Mouse (Mus musculus) myocyte (in vitro differentiated cells): Measurements from ENCODE around the gene Marveld3.

Source experiments
- CEBPB ChIP-seq: IDR thresholded peaks from 2 replicates; pipeline ENCODE4 v1.6.1; 2011; ENCODE audit warnings: mild to moderate bottlenecking, moderate library complexity; ENCODE audit not compliant: poor library complexity, insufficient read depth, severe bottlenecking
- E2F4 ChIP-seq: IDR thresholded peaks from one replicate; pipeline ENCODE4 v1.6.1; 2011; ENCODE audit warnings: mild to moderate bottlenecking, control low read depth, moderate library complexity; ENCODE audit not compliant: insufficient read depth
- MAX ChIP-seq: IDR thresholded peaks from one replicate; pipeline ENCODE4 v1.6.1; 2011; ENCODE audit warnings: low read depth, mild to moderate bottlenecking, control low read depth
- MYOD1 ChIP-seq, 3 experiments: IDR thresholded peaks; one replicate each; pipeline ENCODE4 v1.6.1; 2011; ENCODE audit warnings: control low read depth in 2 of 3, low read depth in 2 of 3, mild to moderate bottlenecking in 2 of 3, moderate library complexity in 1 of 3; ENCODE audit not compliant: insufficient read length in 2 of 3, control insufficient read depth in 1 of 3
- MYOG ChIP-seq, 3 experiments: IDR thresholded peaks; one replicate each; pipeline ENCODE4 v1.6.1; 2011; ENCODE audit warnings: control low read depth in 2 of 3, low read depth in 2 of 3, mild to moderate bottlenecking in 2 of 3; ENCODE audit not compliant: insufficient read length in 2 of 3, control insufficient read depth in 1 of 3, insufficient read depth in 1 of 3
- POLR2A ChIP-seq: IDR thresholded peaks from one replicate; pipeline ENCODE4 v1.6.1; 2011; ENCODE audit warnings: low read depth, mild to moderate bottlenecking, control low read depth, moderate library complexity; ENCODE audit not compliant: insufficient read length
- POLR2AphosphoS2 ChIP-seq: IDR thresholded peaks from one replicate; pipeline ENCODE4 v1.6.1; 2011; ENCODE audit warnings: low read depth, control low read depth; ENCODE audit not compliant: insufficient read length
- REST ChIP-seq: IDR thresholded peaks from one replicate; pipeline ENCODE4 v1.6.1; 2011; ENCODE audit warnings: mild to moderate bottlenecking, control low read depth, moderate library complexity; ENCODE audit not compliant: insufficient read depth, insufficient read length
- SRF ChIP-seq: IDR thresholded peaks from one replicate; pipeline ENCODE4 v1.6.1; 2011; ENCODE audit warnings: low read depth; ENCODE audit not compliant: control insufficient read depth, insufficient read length
- TCF12 ChIP-seq: IDR thresholded peaks from one replicate; pipeline ENCODE4 v1.6.1; 2011; ENCODE audit warnings: mild to moderate bottlenecking, control low read depth; ENCODE audit not compliant: poor library complexity, insufficient read depth, severe bottlenecking
- USF1 ChIP-seq: IDR thresholded peaks from one replicate; pipeline ENCODE4 v1.6.1; 2011; ENCODE audit warnings: low read depth, mild to moderate bottlenecking, control low read depth, moderate library complexity

DNA sequence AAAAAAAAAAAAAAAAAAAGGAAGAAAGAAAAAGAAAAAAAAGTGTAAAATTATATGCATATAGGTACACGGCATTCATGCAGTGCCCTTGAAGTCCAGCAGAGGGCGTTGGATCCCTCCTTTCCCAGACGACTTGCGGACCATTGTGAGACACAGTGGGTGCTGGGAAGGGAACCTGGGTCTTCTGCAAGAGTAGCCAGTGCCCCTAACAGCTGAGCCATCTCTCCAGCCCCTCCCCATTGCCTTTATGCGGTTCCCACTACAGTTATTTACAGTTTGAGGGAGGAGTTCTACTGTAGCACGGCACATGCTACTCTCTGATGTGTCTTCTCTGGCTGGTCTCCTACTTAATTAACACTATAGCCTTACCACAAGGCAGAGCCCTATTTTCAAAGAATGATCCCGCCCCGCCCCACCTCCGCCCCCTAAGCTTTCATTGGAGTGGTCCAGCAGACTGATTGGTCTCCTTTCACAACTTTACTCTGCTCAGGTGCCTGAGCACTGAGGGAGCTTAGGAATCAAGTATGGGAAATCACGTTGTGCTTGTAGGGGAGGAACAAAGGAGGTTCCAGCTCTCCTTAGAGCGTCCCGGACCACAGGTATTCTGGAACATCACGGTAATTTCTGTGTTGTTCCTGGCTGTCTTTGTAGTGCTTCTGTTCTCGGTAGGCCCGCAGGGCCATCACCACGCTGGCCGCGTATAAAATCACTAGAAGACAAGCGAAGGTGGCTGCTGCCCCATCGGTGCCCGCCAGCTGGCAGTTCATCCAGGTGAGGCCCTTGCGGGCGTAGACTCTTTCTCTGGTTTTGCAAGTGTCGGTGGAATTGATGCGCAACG, 14.3 kb downstream of the Marveld3 start:
- TF ChIP-seq POLR2A (no peak), POLR2AphosphoS2 (no peak), MYOD1 (IDR thresholded peaks at IDR 0.05; ENCODE audit: control insufficient read depth in 1 of 3, insufficient read length in 2 of 3, low read depth in 2 of 3) (no peak), MAX (no peak), USF1 (no peak), REST (no peak), E2F4 (no peak), MYOG (IDR thresholded peaks at IDR 0.05; ENCODE audit: control insufficient read depth in 1 of 3, insufficient read depth in 1 of 3, insufficient read length in 2 of 3, low read depth in 2 of 3) (no peak), SRF (no peak), TCF12 (no peak), CEBPB (no peak)
